Mouse (Mus musculus): ENCODE measurements around the gene Tenm4. TPM values are rescaled to one million over a fixed set of nuclear protein-coding genes. Genes with fewer than 3 reads are reported as not detected.

Gene Tenm4
- polyA plus RNA-seq, 1 experiment from 2014 or later: 9.2 TPM

- Histone ChIP-seq H3K27me3 (ENCODE audit: control insufficient read depth, insufficient read depth, low read length) (peaks cover 3% of the 10 kb centered on the region; the same call in 1 of the 2 replicates), H3K36me3 (ENCODE audit: control insufficient read depth, insufficient read depth, low read length) (no peaks in the 10 kb centered on the region), H3K4me2 (ENCODE audit: low read length) (no peak overlapping the region), H3K9me3 (ENCODE audit: control insufficient read depth, low read length) (peaks cover 8% of the 10 kb centered on the region; the same call in 1 of the 2 replicates), H3K4me3 (ENCODE audit: control insufficient read depth in 1 of 2, insufficient read depth in 1 of 2, low read depth in 1 of 2, low read length in 2 of 2) (no peak overlapping the region), H3K27ac (replicated peaks in 1 of 2; ENCODE audit: control insufficient read depth in 1 of 2, insufficient read depth in 1 of 2, low read depth in 2 of 2, low read length in 2 of 2) (no peak overlapping the region), H3K4me1 (ENCODE audit: control insufficient read depth in 2 of 2, insufficient read depth in 2 of 2, low read length in 2 of 2) (peaks cover 2 to 4% of the 10 kb centered on the region in 2 experiments; a peak in 2 of 4 replicates), H3K9ac (ENCODE audit: low read length) (no peak overlapping the region)
- no peak for ATAC-seq (ENCODE audit: insufficient number of reproducible peaks, insufficient read depth, low FRiP score, low read depth)
- WGBS: 65% methylated on average over 17 of the region's 17 CpGs
Measured at GRCm38 (mm10) chr7:96773585-96774225, 602.7 kb downstream of the Tenm4 start.

DNA sequence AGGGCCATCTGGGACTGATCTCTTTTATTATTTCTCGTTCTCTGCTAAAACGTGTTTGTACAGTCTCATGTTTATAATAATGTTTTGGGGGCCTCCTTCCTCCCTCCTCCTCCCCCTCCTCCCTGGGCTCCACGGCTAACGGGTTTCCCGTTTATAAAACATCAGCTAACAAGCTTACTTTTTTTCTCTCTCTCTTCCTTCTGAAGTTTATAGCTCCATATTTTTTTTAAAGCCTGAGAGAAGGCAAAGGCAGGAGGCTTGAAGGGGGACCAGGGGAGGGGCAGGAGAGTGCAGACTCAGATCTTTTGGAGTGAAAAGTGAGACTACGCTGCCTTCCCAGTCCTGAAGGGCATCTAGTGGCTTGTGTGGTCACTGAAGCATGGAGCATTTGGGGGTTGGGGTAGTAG, 604.0 kb downstream of the Tenm4 start:
- Histone ChIP-seq H3K27me3 (ENCODE audit: control insufficient read depth, insufficient read depth, low read length) (peaks cover 3% of the 10 kb centered on the region; the same call in 1 of the 2 replicates), H3K4me3 (ENCODE audit: control insufficient read depth in 1 of 2, insufficient read depth in 1 of 2, low read depth in 1 of 2, low read length in 2 of 2) (no peak overlapping the region), H3K4me2 (ENCODE audit: low read length) (no peak overlapping the region), H3K9ac (ENCODE audit: low read length) (no peak overlapping the region), H3K36me3 (ENCODE audit: control insufficient read depth, insufficient read depth, low read length) (no peaks in the 10 kb centered on the region), H3K27ac (replicated peaks in 1 of 2; ENCODE audit: control insufficient read depth in 1 of 2, insufficient read depth in 1 of 2, low read depth in 2 of 2, low read length in 2 of 2) (no peak overlapping the region), H3K9me3 (ENCODE audit: control insufficient read depth, low read length) (peaks cover 8% of the 10 kb centered on the region; the same call in 1 of the 2 replicates), H3K4me1 (ENCODE audit: control insufficient read depth in 2 of 2, insufficient read depth in 2 of 2, low read length in 2 of 2) (peaks cover 2 to 4% of the 10 kb centered on the region in 2 experiments; a peak in 2 of 4 replicates)
- ATAC-seq (ENCODE audit: insufficient number of reproducible peaks, insufficient read depth, low FRiP score, low read depth): no peak
- WGBS: 65% methylated on average over 6 of the region's 6 CpGs

GRCm38 (mm10) chr7:96777938-96778600, 607.0 kb downstream of the Tenm4 start:
- Histone ChIP-seq H3K27me3 (ENCODE audit: control insufficient read depth, insufficient read depth, low read length) (peaks cover 3% of the 10 kb centered on the region; the same call in 1 of the 2 replicates), H3K9ac (ENCODE audit: low read length) (no peak overlapping the region), H3K36me3 (ENCODE audit: control insufficient read depth, insufficient read depth, low read length) (no peaks in the 10 kb centered on the region), H3K4me1 (ENCODE audit: control insufficient read depth in 2 of 2, insufficient read depth in 2 of 2, low read length in 2 of 2) (peaks cover 2 to 4% of the 10 kb centered on the region in 2 experiments; a peak in 2 of 4 replicates), H3K27ac (replicated peaks in 1 of 2; ENCODE audit: control insufficient read depth in 1 of 2, insufficient read depth in 1 of 2, low read depth in 2 of 2, low read length in 2 of 2) (no peak overlapping the region), H3K9me3 (ENCODE audit: control insufficient read depth, low read length) (peaks cover 8% of the 10 kb centered on the region; the same call in 1 of the 2 replicates), H3K4me3 (ENCODE audit: control insufficient read depth in 1 of 2, insufficient read depth in 1 of 2, low read depth in 1 of 2, low read length in 2 of 2) (no peak overlapping the region), H3K4me2 (ENCODE audit: low read length) (no peak overlapping the region)
- no peak for ATAC-seq (ENCODE audit: insufficient number of reproducible peaks, insufficient read depth, low FRiP score, low read depth)
- 76% methylated on average over 8 of the region's 8 CpGs for WGBS

DNA sequence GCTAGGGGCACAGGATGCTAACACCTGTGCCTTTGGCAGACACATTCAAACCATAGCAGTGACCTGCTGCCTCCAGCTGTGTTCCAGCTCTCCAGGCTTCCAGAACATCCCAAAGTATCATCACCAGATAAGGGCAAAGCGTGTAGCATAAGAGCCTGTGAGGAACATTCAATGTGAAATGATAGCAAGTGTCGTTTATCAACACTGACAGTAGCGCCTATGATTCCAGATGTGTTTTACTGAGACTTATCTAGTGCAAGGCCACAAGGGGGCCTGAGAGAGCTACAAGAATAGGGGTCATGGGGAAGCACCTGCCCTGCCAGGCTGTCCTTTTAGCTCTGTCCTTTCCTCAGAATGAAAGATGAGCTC, 607.5 kb downstream of the Tenm4 start:
- Histone ChIP-seq H3K9ac (ENCODE audit: low read length) (no peak overlapping the region), H3K27me3 (ENCODE audit: control insufficient read depth, insufficient read depth, low read length) (peaks cover 3% of the 10 kb centered on the region; the same call in 1 of the 2 replicates), H3K4me3 (ENCODE audit: control insufficient read depth in 1 of 2, insufficient read depth in 1 of 2, low read depth in 1 of 2, low read length in 2 of 2) (no peak overlapping the region), H3K9me3 (ENCODE audit: control insufficient read depth, low read length) (peaks cover 8% of the 10 kb centered on the region; the same call in 1 of the 2 replicates), H3K4me2 (ENCODE audit: low read length) (no peak overlapping the region), H3K27ac (replicated peaks in 1 of 2; ENCODE audit: control insufficient read depth in 1 of 2, insufficient read depth in 1 of 2, low read depth in 2 of 2, low read length in 2 of 2) (no peak overlapping the region), H3K36me3 (ENCODE audit: control insufficient read depth, insufficient read depth, low read length) (no peaks in the 10 kb centered on the region), H3K4me1 (ENCODE audit: control insufficient read depth in 2 of 2, insufficient read depth in 2 of 2, low read length in 2 of 2) (peaks cover 1 to 2% of the 10 kb centered on the region in 2 experiments; a peak in 2 of 4 replicates)
- ATAC-seq (ENCODE audit: insufficient number of reproducible peaks, insufficient read depth, low FRiP score, low read depth): no peak
- 46% methylated on average over 3 of the region's 3 CpGs for WGBS

- Histone ChIP-seq H3K27ac (replicated peaks in 1 of 2; ENCODE audit: control insufficient read depth in 1 of 2, insufficient read depth in 1 of 2, low read depth in 2 of 2, low read length in 2 of 2) (no peak overlapping the region), H3K9ac (ENCODE audit: low read length) (no peak overlapping the region), H3K36me3 (ENCODE audit: control insufficient read depth, insufficient read depth, low read length) (no peaks in the 10 kb centered on the region), H3K9me3 (ENCODE audit: control insufficient read depth, low read length) (peaks cover 8% of the 10 kb centered on the region; the same call in 1 of the 2 replicates), H3K4me2 (ENCODE audit: low read length) (no peak overlapping the region), H3K4me3 (ENCODE audit: control insufficient read depth in 1 of 2, insufficient read depth in 1 of 2, low read depth in 1 of 2, low read length in 2 of 2) (no peak overlapping the region), H3K27me3 (ENCODE audit: control insufficient read depth, insufficient read depth, low read length) (no peaks in the 10 kb centered on the region), H3K4me1 (ENCODE audit: control insufficient read depth in 2 of 2, insufficient read depth in 2 of 2, low read length in 2 of 2) (no peaks in the 10 kb centered on the region; a peak in 1 of 4 replicates)
- no peak for ATAC-seq (ENCODE audit: insufficient number of reproducible peaks, insufficient read depth, low FRiP score, low read depth)
- WGBS: 69% methylated on average over 1 of the region's 1 CpGs
Measured at GRCm38 (mm10) chr7:96780556-96780955, 609.5 kb downstream of the Tenm4 start.

GRCm38 (mm10) chr7:96781068-96781467, 610.0 kb downstream of the Tenm4 start:
- H3K36me3 ChIP-seq (ENCODE audit: control insufficient read depth, insufficient read depth, low read length): no peaks in the 10 kb centered on the region
- no peaks in the 10 kb centered on the region for H3K4me1 ChIP-seq (ENCODE audit: control insufficient read depth in 2 of 2, insufficient read depth in 2 of 2, low read length in 2 of 2)
- H3K9ac ChIP-seq (ENCODE audit: low read length): no peak overlapping the region
- H3K4me3 ChIP-seq (ENCODE audit: control insufficient read depth in 1 of 2, insufficient read depth in 1 of 2, low read depth in 1 of 2, low read length in 2 of 2): no peak overlapping the region
- ATAC-seq (ENCODE audit: insufficient number of reproducible peaks, insufficient read depth, low FRiP score, low read depth): no peak
- H3K4me2 ChIP-seq (ENCODE audit: low read length): no peak overlapping the region
- H3K27ac ChIP-seq (replicated peaks in 1 of 2; ENCODE audit: control insufficient read depth in 1 of 2, insufficient read depth in 1 of 2, low read depth in 2 of 2, low read length in 2 of 2): no peak overlapping the region
- peaks cover 8% of the 10 kb centered on the region; the same call in 1 of the 2 replicates for H3K9me3 ChIP-seq (ENCODE audit: control insufficient read depth, low read length)
- WGBS: 63% methylated on average over 6 of the region's 6 CpGs
- H3K27me3 ChIP-seq (ENCODE audit: control insufficient read depth, insufficient read depth, low read length): no peaks in the 10 kb centered on the region

GRCm38 (mm10) chr7:96782686-96783085, 611.6 kb downstream of the Tenm4 start:
- WGBS: 78% methylated on average over 4 of the region's 4 CpGs
- H3K4me3 ChIP-seq (ENCODE audit: control insufficient read depth in 1 of 2, insufficient read depth in 1 of 2, low read depth in 1 of 2, low read length in 2 of 2): no peak overlapping the region
- H3K9ac ChIP-seq (ENCODE audit: low read length): no peak overlapping the region
- no peak for ATAC-seq (ENCODE audit: insufficient number of reproducible peaks, insufficient read depth, low FRiP score, low read depth)
- H3K4me1 ChIP-seq (ENCODE audit: control insufficient read depth in 2 of 2, insufficient read depth in 2 of 2, low read length in 2 of 2): no peaks in the 10 kb centered on the region
- no peak overlapping the region for H3K4me2 ChIP-seq (ENCODE audit: low read length)
- H3K27ac ChIP-seq (replicated peaks in 1 of 2; ENCODE audit: control insufficient read depth in 1 of 2, insufficient read depth in 1 of 2, low read depth in 2 of 2, low read length in 2 of 2): no peak overlapping the region
- no peaks in the 10 kb centered on the region for H3K27me3 ChIP-seq (ENCODE audit: control insufficient read depth, insufficient read depth, low read length)
- no peaks in the 10 kb centered on the region for H3K36me3 ChIP-seq (ENCODE audit: control insufficient read depth, insufficient read depth, low read length)
- H3K9me3 ChIP-seq (ENCODE audit: control insufficient read depth, low read length): no peaks in the 10 kb centered on the region
